Mouse (Mus musculus): ENCODE results near the gene Stambpl1.

Gene Stambpl1

DNA sequence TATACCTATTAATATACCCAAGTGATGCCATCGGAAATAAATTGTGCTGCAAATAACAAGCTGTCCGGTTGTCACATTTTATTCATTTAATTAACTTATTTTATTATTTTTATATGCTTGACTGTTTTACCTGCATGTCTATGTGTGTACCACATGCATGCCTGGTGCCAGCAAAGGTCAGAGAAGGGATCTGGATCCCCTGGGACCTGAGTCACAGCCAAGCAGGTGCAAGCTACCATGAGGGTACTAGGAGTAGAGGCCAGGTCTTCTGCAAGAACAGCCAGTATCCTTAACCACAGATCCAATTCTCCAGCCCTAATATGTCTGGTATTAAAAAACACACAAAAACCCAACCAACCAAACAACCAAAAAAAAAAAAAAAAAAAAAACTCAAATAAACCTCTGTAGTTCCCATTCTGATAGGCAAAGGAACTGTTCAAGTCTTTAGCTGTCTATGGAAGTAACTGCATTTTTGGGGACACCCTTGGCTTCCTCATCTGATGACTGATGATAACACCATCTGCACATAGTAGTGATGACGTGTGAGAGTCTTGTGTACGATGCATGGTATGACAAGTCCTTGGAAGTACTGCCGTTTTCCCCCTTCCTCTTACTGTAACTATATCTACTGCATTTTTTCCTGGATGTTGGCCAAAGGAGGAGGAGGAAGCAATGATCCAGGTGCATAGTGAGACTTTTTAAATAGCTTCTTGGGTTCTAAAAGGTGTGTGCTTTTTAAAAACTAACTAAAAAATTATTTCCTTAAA lies 48.4 kb downstream of the Stambpl1 start:
- no peak for DNase-seq (ENCODE audit: low read depth, low spot score)

DNA sequence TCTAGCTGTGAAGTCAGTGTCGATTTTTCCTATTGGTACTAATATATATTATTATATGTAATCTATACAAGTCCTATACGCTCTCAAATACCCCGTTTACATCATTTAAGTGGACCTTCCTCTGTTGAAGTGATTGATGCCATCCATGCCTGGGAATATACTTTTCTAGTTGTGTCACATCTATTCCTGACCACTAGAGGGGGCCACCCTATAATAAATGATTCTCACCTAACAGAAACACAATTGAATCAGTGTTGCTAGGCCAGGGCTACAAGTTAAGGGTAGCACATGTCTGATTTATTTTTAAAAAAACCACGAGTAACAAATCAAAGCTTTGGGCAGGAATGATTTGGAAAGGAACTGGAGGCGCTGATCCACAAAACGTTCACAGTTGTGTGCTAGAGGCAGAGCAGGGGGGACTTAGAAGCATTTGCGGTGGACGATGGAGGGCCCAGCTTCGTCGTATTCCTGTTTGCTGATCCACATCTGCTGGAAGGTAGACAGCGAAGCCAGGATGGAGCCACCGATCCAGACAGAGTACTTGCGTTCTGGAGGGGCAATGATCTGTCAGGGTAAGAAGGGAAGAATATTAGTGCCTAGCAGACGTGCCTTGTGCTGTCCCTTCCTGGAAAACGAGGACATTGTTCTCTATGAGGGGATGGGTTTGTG lies 49.4 kb downstream of the Stambpl1 start:
- no peak for DNase-seq (ENCODE audit: low read depth, low spot score)

DNA sequence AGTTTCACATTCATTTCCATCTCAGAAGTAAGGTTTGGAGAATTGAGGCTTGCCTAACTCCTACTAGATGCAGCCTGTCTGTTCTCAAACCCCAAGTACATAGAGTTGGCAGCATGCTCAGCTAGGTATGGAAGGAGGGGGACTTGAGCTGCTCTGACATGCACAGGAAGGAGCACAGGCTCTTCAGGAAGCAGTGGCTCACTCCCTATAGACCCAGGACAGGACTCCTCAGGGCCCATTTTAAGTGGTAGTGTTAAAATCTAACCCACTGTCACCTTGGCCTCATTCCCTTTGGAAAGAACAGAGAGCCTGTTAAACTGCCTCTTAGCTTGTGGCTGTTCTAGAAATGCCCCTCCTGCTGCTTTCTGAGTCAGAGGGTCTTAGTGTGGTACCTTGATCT lies 50.9 kb downstream of the Stambpl1 start:
- DNase-seq (ENCODE audit: low read depth, low spot score), result no peak

DNA sequence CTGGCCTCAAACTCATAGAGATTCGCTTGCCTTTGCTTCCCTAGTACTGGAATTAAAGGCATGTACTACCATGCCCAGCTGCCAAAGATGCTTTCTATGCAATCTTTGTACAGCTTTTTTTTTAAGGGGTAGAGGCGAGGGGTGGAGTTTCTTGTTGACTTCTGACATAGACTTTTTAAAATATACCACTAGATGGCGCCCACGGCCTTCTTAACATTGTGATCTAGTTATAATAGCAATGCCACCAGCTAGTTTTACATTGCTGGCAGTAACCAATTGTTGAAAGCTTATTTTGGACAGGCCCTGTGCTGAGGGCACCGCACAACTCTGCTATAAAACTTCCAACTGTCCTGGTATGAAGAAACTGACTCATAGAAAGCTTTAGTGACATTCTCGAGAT lies 52.0 kb downstream of the Stambpl1 start:
- peak; percentile 37 for DNase-seq (ENCODE audit: low read depth, low spot score)

DNA sequence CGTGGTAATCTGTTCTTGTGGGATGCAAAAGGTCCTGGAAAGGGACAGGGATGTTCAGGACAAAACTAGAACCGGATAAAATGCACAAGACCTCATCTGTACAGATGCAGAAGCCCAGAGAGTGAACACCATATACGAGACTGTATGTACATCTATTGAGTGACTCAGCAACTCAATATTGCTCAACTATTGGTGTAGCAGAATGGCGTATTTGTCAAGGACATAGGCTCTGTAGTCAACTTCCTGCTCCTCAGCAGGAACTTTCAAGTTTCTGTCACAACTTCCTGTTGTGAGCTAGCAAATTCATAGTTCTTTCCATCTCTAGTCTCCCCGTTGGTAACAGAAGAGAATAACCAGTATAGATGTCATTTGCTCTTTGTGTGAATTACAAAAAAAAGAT lies 56.5 kb downstream of the Stambpl1 start:
- no peak for DNase-seq (ENCODE audit: low read depth, low spot score)

DNA sequence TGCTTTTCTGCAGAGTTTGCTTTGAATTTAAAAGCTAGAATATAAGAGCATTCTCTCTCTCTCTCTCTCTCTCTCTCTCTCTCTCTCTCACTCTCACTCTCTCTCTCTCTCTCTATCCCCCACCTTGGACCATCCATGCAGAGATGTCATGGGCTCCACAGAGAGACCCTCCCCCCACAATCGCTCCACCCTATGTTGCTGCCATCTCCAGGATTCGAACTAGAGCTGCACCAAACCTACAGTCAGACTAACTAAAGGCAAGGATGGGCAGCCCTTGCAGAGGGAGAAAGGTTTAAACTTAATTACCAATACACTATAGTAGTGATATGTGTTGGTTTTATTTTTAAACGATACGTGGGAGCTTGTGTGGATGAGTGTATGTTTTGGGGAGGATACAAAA lies 58.6 kb downstream of the Stambpl1 start:
- no peak for DNase-seq (ENCODE audit: low read depth, low spot score)

DNA sequence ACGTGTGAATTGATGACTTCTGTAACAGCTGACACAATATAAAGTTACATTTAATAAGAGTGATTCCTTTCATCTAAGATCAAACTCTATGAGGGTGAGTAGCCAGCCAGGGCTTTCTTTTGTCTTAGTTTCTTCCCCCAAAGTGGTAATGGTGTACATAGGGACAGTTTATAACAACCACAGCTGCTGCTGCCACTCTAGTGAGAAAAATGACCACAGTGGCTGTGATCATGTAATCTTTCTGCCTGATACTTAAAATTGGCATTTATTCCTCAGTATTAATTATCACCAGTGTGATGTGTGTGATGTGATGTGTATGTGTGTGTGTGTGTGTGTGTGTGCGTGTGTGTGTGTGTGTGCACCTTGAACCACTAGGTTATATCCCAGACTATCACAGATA lies 59.9 kb downstream of the Stambpl1 start:
- DNase-seq (ENCODE audit: low read depth, low spot score), result no peak

DNA sequence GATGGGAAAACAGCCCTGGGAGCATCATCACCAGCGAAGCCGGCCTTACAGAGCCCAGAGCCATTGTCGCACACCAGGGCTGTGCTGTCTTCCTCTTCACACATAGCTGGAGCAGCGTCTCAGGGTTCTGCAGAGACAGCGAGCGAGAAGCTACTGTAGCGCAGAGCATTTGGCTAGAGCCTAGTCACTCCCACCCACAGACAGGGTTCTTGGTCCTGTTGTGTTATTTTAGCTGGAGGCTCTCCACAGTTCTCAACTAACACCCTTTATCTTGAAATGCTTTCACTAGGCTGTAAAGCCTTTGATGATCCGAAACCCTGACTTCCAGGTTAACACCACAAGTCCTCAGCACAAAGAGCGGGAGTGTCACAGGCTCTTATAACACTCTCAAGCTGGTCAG lies 60.4 kb downstream of the Stambpl1 start:
- no peak for DNase-seq (ENCODE audit: low read depth, low spot score)

DNA sequence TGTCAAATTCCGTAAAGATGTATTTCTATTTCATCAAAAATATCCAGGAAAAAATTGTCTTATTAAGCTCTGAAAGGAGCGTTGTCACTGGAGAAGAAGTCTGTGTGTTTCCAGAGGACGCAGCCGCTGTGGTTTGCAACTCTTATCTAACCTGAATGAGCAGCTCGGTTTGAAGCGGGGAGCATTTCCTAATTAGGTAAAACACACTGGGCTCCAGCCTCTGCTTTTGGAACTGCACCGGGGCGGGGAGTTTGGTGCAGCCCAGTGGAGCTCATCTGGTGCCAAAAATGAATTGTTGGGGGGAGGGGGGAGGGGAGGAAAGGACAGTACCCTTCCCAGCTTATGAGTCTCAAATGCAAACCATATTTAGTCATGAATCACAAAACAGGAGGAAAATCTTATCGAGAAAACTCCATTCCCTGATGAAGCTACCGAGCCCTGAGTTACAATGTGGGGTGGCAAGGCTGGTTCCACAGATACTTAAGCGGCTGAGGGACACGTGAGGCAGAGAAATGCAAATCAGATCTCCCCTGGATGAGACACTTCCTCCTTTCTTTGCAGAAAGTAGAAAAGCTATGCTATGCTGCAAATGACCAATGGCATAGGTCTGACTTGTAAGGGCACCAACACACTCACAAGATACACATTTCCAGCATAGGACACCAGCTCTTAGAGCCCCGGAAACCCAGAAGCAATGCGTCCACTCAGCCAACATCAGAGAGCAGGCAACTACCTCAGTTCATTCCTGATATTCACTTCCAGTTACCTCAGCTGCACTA lies 62.3 kb downstream of the Stambpl1 start:
- DNase-seq (ENCODE audit: low read depth, low spot score), result no peak

DNA sequence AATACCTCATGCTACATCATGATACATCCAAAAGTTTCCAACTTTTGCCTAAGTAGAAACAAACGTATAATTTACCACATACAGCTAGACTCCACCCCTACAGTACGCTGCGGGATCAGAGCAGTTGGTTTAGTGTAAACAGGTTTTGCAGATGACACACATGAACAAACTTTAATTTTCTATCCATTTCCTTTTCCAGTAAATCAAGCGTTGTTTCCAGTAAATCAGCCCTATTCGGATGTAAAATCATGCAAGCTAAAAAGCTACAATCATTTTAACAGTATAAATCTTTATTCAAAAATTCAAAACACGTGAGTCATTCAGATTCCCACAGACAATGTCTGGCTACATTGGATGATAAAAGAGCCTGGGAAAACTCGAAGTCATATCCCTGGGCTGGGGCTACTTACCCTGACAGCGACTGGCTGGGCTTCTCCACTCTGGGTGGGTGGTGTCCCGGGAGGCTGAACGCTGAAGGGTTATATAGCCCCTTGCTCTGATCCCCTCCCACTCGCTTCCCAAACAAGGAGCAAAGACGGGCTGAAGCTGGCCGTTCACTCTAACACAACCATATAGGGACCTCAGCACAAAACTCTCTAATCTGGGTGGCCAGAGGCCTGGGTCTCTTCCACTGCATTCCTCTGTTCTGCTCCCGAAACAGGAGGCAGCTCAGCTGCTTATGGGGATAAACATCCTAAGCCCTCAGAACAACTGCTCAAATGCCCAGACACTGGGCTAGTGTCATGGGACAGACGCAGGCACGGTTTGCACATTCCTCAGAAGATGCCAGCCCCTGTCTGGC lies 63.1 kb downstream of the Stambpl1 start, which contains the start of gene Acta2:
Gene Acta2 (minus strand): TSS at position 711 of the 802 bp plus-strand sequence.
- DNase-seq (ENCODE audit: low read depth, low spot score), result no peak

DNA sequence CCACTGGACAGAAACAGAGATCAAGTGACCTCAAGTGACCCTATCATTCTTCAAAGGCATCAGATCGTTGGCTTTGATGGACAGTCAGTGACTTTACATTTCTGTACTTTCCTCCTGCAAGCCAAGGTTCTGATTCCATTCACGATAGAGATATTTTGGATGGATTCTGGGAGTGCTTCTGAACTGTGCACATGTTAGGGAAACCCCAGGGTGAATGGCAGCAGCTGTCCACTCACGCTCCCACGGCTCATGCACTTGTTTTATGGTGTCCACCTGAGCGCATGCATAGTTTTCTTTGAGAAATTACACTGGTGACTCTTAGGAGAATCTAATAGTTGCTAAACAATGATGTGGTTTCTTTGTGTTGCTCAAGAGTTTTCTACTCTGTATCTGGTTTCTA lies 64.1 kb downstream of the Stambpl1 start:
- no peak for DNase-seq (ENCODE audit: low read depth, low spot score)

DNA sequence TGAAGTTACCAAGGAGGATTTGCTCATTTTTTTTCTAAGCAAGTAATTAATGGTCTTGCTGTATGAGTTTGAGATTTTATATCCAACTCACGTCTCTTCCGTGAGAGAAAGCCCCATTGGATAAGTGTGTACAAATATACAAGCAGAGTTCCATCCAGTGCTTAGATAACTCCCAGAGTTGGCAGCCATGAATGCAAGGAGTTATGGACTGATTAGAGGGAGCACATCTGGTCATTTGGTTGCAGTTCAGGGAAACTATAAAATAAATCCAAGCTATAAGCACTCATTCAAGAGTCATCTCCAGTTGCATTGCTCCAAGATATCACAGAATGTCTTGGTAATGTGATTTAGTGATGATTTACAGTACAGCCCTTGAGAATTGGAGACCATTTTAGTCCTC lies 64.9 kb downstream of the Stambpl1 start:
- DNase-seq (ENCODE audit: low read depth, low spot score), result no peak

DNA sequence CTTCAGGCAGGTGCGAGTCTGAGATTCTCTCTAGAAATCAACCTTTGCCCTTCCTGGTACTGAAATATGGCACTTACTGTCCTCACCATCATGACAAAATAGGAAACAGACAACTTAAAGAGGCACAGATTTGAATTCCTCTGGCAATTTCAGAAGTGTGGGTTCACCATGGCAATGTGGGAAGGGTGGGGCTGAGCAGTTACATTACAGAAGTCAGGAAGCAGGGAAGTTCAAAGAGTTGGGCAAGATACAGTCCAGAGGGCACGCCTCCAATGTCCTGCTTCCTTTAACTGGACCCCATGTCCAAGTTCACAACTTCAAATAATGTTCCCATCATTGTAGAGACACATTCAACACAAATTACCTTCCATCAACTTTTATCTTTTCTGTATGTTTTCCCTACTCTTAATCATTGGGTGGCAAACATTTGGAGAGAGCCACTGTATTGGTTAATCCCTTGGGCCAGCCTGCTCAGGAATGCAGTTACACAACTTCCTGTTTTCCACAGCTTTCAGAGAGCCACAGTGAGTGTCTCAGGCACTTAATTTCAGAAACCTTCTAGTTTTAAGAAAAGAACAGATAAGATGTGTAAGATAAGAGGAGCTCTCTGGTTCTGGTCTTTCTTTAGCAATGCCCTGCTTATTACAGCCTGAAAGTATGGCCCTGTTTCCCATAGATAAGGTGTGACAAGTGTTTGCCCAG lies 70.4 kb downstream of the Stambpl1 start:
- no peak for DNase-seq (ENCODE audit: low read depth, low spot score)

DNA sequence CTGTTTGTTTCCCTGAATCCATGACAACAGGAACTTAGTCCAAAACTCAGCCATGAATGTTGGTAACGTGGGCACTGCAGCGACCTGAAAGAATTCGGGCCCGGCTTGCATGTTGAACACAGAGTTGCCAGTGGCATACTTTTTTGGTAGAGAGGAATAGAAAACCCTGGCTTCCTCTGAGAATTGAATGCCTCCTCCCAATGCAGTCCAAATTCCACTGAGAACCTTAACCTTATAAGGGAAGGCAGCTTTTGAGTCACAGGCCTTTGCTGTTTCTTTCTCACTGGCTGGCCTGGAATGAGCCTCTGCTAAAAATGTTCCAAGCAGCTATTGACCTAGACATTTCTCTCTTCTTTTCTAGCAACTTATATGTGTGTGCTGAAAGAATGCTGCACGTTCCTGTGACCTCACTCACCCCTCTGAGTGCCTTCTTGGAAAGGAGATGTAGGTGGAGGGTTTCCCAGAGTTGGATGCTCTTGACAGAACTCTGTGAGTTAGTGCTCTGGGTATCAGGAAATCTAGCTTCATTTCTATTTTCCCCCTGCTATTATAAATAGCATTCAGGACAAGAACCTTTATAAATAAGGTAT lies 73.7 kb downstream of the Stambpl1 start:
- no peak for DNase-seq (ENCODE audit: low read depth, low spot score)

DNA sequence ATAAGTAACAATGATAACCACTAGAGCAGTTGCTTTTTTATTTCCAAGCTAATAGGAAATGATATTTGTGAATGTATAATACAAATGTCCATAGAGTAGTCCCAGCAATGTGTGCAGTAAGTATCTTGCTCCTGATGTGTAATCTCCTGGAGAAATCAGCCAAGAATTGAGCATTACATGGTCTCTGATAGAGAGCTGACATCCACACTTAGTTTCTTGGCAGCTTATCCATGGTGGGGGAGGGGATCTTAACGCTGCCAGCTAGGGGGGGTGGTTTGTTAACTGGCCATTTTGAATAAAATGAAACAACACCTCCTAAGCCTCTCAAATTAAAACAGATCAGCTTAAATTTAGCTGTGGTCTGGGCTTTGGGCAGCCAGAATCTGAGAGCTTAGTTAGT lies 77.0 kb downstream of the Stambpl1 start:
- no peak for DNase-seq (ENCODE audit: low read depth, low spot score)

DNA sequence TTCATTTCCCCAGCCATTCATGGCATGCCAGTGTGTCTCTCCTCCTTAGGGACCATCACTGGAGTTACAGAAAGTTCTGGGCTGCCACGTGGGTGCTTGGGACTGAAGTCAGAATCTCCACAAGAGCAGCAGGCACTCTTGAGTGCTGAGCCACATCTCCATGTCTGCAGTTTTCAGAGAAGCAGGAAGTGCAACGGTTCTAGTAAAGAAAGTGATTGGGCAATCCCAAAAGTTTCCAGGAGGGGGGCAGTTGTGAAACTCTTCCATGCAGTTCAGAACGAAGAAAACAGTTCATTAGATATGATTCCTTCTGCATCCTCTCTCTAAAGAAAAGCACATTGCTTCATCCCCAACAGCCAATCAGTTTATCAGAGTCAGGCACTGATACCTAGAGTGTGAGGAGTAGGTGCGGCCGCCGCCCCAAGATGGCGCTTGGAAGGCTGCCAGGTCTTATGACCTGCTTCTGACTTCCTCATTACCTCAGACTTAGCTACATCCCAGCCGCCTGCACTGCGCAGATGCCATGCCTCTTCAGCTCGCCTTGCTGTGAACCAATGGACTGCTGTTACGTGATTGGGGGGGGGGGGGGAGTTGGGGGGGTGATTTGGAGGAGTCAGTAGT lies 78.2 kb downstream of the Stambpl1 start:
- no peak for DNase-seq (ENCODE audit: low read depth, low spot score)

DNA sequence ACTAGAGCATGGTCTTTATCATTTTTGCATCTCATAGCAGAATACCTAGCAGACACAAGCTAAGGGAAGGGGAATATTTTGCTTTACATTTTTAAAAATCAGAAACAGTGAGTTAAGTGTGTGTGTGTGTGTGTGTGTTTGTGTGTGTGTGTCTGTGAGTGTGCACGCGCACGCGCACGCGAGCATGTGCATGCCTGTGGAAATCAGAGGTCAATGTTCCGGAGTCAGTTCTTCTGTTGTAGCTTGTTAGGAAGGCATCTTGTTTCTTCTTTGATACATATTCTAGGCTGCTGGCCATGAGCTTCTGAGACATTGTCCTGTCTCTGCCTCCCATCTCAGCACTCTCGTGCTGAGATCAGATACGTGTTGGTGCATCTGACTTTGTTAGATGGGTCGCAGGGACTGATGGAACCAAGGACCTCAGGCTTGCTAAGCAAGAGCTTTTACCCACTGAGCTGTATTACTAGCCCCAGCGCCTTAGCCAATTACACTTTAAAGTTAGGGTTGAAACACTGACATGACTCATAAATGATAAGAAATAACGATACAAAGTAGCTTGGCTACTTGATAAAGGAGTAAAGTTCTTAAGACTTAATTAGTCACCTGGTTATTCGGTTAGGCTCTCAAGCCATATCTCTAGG lies 78.9 kb downstream of the Stambpl1 start:
- no peak for DNase-seq (ENCODE audit: low read depth, low spot score)

DNA sequence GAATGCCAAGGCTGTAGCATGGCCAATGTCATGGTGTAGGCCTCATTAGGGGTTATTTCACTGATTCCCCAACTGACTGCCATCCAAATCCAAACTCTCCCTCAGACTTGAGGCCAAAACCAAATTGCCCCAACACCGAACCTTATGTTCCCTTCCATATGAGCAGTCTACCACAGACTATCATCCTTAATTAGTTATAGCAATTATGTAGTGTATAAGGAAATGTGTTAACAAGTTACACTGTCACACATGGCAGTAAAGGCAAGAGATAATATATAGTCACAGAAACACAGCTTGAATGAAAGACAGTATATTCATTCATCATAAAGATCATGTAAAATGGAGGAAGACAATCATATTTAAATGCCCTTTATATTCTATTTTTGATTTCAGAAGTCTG lies 81.0 kb downstream of the Stambpl1 start:
- DNase-seq (ENCODE audit: low read depth, low spot score), result no peak

DNA sequence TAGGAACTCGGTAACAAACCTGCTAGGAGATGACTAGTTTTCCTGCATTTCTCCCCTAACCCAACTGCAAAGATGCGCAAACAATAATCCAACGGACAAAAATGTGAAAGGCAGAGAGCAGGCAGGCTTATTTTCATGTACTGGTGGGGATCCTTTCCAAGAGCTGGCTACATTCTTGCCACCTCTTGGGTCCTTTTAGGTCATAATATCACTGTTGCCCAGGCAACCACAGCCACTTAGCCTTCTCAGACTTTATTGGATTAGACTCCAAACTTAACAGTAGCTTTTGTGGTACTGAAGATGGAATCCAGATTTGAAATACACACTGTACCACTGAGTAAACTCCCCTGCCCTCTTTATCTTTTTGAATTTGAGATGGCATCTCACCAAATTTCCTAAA lies 86.0 kb downstream of the Stambpl1 start:
- no peak for DNase-seq (ENCODE audit: low read depth, low spot score)

DNA sequence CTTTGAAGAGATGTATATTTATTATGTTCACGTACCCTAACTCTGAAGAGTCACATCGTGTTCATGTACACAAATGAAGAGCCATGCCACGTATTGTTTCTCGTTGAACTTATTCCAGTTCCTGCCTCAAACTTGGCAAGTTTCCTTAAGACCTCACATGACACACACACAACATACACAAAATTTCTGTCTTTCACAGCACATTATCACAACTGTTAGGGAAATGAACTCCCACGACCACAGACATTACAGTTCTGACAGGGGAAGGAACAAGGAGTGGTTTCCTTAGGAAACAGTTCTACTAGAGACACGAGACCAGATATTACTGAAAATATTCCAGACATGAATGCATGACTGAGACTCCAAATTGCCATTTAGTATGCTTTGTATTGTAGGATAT lies 91.6 kb downstream of the Stambpl1 start:
- no peak for DNase-seq (ENCODE audit: low read depth, low spot score)

Data from brain, embryonic 18.5 days (tissue).